Mouse (Mus musculus) intestine, postnatal 0 days (tissue): Measurements from ENCODE around the gene Snx3. TPM values are rescaled to one million over a fixed set of nuclear protein-coding genes. Genes with fewer than 3 reads are reported as not detected.
A peak's percentile ranks its signal among the peaks of the same experiment; 100 is the strongest.

Experiments used
- ATAC-seq: fragments of 200-750 bp; cut with Nextera tagmentation; 2 replicates; pipeline ENCODE4 v1.8.0; 2017; ENCODE audit warnings: mild to moderate bottlenecking, moderate TSS enrichment, moderate library complexity
- H3K27ac ChIP-seq: fragments of 300-500 bp; sonication (generic); 2 replicates; pipeline ENCODE4 v1.5.1; 2014; ENCODE audit warnings: mild to moderate bottlenecking, low read depth, low read length, moderate library complexity
- H3K27me3 ChIP-seq: fragments of 300-500 bp; sonication (generic); replicated peaks from 2 replicates; pipeline ENCODE4 v1.6.1; 2014; ENCODE audit warnings: low read length, mixed read lengths; ENCODE audit not compliant: control insufficient read depth, insufficient read depth
- H3K36me3 ChIP-seq: fragments of 300-500 bp; sonication (generic); 2 replicates; pipeline ENCODE4 v1.6.1; 2014; ENCODE audit warnings: mild to moderate bottlenecking, moderate library complexity; ENCODE audit not compliant: control insufficient read depth, insufficient read depth
- H3K4me1 ChIP-seq: fragments of 300-500 bp; sonication (generic); replicated peaks from 2 replicates; pipeline ENCODE4 v1.6.1; 2014; ENCODE audit warnings: antibody characterized with exemption, low read length, mixed read lengths; ENCODE audit not compliant: control insufficient read depth, insufficient read depth
- H3K4me2 ChIP-seq: fragments of 300-500 bp; sonication (generic); replicated peaks from 2 replicates; pipeline ENCODE4 v1.6.1; 2014; ENCODE audit warnings: low read depth, mild to moderate bottlenecking, moderate library complexity
- H3K4me3 ChIP-seq: fragments of 300-500 bp; sonication (generic); 2 replicates; pipeline ENCODE4 v1.5.1; 2014; ENCODE audit warnings: low read depth, low read length
- H3K9ac ChIP-seq: fragments of 300-500 bp; sonication (generic); 2 replicates; pipeline ENCODE4 v1.6.1; 2014; ENCODE audit warnings: mild to moderate bottlenecking, low read depth, low read length
- H3K9me3 ChIP-seq: fragments of 300-500 bp; sonication (generic); 2 replicates; pipeline ENCODE4 v1.6.1; 2016; ENCODE audit warnings: mixed run types; ENCODE audit not compliant: control insufficient read depth
- CTCF ChIP-seq: sonication (generic); IDR thresholded peaks from 2 replicates; pipeline ENCODE4 v1.5.1; 2016; ENCODE audit warnings: low read depth, mild to moderate bottlenecking, control low read depth, antibody characterized with exemption, moderate library complexity
- WGBS: fragments of 180-500 bp; shearing (Covaris S2); extraction: QIAGEN DNeasy Blood & Tissue Kit; methylation state at CpG from one replicate; pipeline ENCODE4 v1.1.7; 2014; 5-methylcytosine and 5-hydroxymethylcytosine counted together
- polyA plus RNA-seq: library from polyadenylated mRNA; unstranded; fragments of >200 nt; fragmentation: Nextera tagmentation; extraction: Ambion mirVana; gene quantifications from 2 replicates; pipeline ENCODE4 v1.2.1, GENCODE M21; 2015

Snx3 gene
- polyA plus RNA-seq, 1 experiment from 2014 or later, result 615 TPM

DNA sequence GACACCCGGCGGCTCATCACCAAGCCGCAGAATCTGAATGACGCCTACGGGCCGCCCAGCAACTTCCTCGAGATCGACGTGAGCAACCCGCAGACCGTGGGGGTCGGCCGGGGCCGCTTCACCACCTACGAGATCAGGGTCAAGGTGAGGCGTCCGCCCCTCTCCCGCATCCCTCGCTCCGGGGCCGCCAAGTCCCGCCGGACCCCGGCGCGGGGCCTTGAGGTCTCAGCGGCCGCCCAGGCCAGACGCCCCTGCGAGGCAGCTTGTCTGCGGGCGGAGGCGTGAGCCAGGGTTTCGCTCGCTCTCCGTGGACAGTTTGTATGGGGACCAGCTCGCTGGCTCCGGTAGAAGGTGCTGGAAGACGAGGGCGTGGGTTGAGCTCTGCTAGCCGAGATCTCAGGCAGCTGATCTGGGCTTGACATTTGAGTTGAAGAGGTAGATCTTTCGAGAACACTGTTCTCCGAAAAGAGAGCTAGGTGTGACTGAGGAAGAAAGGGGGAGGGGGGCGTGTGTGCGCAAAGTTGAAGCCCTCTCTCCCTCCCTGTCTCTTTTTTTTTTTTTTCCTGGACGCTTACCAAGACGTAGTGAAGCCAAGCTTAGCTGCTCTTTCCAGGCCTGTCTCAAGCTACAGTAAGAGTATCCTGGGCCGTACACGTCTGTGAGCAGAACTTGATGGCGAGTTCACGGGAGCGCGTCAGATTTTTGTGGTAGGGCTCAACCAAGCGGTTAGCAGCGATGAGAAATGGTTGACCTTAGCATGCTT lies 700 bp downstream of the Snx3 start:
- Histone ChIP-seq H3K4me3 (peak overlapping the region; percentile 79), H3K36me3 (no peaks in the 10 kb centered on the region), H3K4me2 (peak overlapping the region; percentile 76), H3K27me3 (no peaks in the 10 kb centered on the region), H3K9ac (peak overlapping the region; percentile 92), H3K9me3 (no peaks in the 10 kb centered on the region), H3K27ac (peak overlapping the region; percentile 98), H3K4me1 (no peaks in the 10 kb centered on the region)
- TF ChIP-seq CTCF, result 0 out of 2 replicates have a peak, but pooled peaks have one; percentile 4
- under 1% methylated on average over 54 of the region's 55 CpGs for WGBS
- ATAC-seq, result peak; percentile 27

DNA sequence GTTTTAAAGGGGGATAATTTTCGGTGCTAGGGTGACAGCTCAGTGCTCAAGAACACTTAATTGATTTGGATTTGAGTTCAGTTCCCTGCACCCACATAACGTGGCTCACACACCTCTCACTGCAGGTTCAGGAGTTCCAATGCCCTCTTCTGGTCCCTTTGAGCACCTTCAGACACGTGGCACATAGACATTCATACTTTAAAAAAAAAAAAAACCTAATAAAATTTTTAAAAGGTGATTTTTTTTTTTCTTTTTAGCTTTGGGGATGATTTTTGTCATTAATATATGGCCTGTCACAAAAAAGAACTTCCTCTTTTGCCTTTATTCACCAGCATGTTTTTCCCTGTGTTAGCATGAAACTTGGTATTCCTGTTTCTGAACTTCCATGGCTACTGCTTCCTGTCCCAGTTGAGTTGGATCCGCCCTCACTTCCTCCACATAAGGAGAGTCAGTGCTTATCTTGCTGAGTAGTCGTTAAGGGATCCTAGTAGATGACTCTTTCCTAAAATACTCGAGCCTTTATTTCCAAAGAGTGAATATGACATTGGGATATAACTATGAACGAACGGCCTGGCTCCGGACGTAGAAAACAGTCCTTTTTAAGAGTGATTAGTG lies 2.4 kb downstream of the Snx3 start:
- WGBS, result 75% methylated on average over 10 of the region's 10 CpGs
- H3K36me3 ChIP-seq, result 0 out of 2 replicates have a peak, but pooled peaks cover 6% of the 10 kb centered on the region
- peak; percentile 47 for TF ChIP-seq CTCF
- H3K9ac ChIP-seq, result no peak overlapping the region
- peak overlapping the region; percentile 76 for H3K4me2 ChIP-seq
- H3K27ac ChIP-seq, result no peak overlapping the region
- ATAC-seq, result no peak
- no peaks in the 10 kb centered on the region for H3K27me3 ChIP-seq
- H3K9me3 ChIP-seq, result no peaks in the 10 kb centered on the region
- H3K4me3 ChIP-seq, result no peak overlapping the region
- H3K4me1 ChIP-seq, result no peaks in the 10 kb centered on the region

DNA sequence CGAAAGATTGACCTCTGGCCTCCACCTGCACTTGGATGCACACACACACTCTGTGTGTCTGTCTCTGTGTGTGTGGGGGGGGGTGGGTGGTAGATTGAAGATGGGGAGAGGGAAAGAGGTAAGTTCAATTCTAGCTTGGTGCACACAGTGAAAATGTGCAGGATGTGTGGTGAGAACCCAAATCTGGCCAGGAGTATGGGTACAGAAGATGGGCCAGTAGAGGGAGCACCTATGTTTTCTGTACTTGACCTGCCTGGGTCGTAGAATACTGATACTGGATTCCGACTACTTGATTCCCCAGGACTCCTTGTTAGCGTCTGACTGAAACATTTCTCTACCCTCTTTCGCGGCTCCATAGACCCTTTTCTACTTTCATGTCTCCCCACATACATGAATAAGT lies 8.3 kb downstream of the Snx3 start:
- ATAC-seq, result no peak
- TF ChIP-seq CTCF, result peak; percentile 50
- Histone ChIP-seq H3K9me3 (no peaks in the 10 kb centered on the region), H3K27ac (no peak overlapping the region), H3K36me3 (0 out of 2 replicates have a peak, but pooled peaks cover 6% of the 10 kb centered on the region), H3K4me3 (no peak overlapping the region), H3K4me1 (no peaks in the 10 kb centered on the region), H3K9ac (no peak overlapping the region), H3K27me3 (no peaks in the 10 kb centered on the region), H3K4me2 (no peak overlapping the region)
- WGBS, result 72% methylated on average over 6 of the region's 6 CpGs

DNA sequence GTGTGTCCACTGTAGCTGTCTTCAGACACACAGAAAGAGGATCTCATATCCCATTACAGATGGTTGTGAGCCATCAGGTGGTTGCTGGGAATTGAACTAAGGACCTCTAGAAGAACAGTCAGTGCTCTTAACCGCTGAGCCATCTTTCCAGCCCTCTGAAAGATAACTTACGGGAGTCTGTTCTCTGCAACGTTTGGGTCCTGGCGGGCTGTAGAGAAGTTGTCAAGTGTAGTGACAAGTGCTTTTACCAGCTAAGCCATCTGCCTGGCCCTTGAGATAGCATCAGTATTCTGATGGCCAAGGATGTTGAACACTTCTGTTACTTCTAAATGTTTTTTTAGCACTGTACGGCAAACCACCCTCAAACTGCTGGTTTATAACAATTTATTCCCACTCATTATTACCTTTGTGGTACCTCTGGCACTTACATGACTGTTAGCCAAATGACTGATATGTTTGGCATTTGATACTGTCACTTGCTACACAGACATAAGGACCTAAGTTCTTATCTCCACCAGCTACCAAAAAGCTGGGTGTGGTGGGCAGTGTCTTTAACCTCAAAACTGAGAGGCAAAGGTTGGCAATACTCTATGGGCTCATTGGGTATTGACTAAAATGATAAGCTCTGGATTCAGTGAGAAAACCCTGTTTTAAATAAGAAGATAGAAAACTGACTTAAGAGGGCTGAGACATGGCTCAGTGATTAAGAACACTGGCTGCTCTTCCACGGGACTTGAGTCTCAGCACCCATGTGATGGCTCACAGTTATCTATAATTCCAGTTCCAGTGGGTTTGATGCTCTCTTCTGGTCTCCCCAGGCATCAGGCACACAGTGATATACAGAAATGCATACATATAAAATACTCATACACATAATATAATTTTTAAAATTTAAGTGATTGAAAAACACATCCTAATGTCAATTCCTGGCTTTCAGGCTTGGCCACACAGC lies 9.6 kb downstream of the Snx3 start:
- ATAC-seq, result no peak
- Histone ChIP-seq H3K36me3 (0 out of 2 replicates have a peak, but pooled peaks cover 6% of the 10 kb centered on the region), H3K27me3 (no peaks in the 10 kb centered on the region), H3K27ac (no peak overlapping the region), H3K9me3 (no peaks in the 10 kb centered on the region), H3K4me2 (no peak overlapping the region), H3K4me3 (no peak overlapping the region), H3K4me1 (no peaks in the 10 kb centered on the region), H3K9ac (no peak overlapping the region)
- no peak for TF ChIP-seq CTCF
- 89% methylated on average over 6 of the region's 6 CpGs for WGBS

- no peaks in the 10 kb centered on the region for H3K36me3 ChIP-seq
- peak; percentile 45 for TF ChIP-seq CTCF
- no peak overlapping the region for H3K27ac ChIP-seq
- H3K9ac ChIP-seq, result no peak overlapping the region
- no peaks in the 10 kb centered on the region for H3K4me1 ChIP-seq
- H3K9me3 ChIP-seq, result no peaks in the 10 kb centered on the region
- H3K4me2 ChIP-seq, result no peak overlapping the region
- H3K4me3 ChIP-seq, result no peak overlapping the region
- H3K27me3 ChIP-seq, result no peaks in the 10 kb centered on the region
- ATAC-seq, result no peak
Measured at GRCm38 (mm10) chr10:42514125-42514524, 12.3 kb downstream of the Snx3 start.

DNA sequence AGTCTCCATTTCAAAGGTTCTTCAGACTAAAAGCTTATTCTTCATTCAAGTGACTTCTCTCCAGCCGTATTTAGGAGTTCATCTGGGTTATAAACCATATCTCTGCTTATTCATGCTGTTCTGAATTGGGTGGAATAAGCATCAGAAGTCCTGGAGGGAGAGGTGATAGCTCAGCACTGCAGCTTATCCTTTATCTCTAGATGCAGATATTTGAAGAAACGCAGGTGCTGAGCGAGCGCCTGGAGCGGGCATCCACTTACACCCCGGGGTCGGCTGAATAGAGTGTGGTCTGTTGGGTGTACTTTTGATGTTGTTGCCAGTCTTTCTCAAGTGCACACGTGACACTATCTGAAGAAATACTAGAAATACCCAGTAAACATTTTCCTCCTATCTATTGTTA lies 16.5 kb downstream of the Snx3 start:
- TF ChIP-seq CTCF, result no peak
- WGBS, result 70% methylated on average over 8 of the region's 8 CpGs
- H3K9ac ChIP-seq, result no peak overlapping the region
- H3K27ac ChIP-seq, result no peak overlapping the region
- H3K9me3 ChIP-seq, result no peaks in the 10 kb centered on the region
- 0 out of 2 replicates have a peak, but pooled peaks cover 4% of the 10 kb centered on the region for H3K4me1 ChIP-seq
- no peaks in the 10 kb centered on the region for H3K27me3 ChIP-seq
- ATAC-seq, result no peak
- H3K36me3 ChIP-seq, result no peaks in the 10 kb centered on the region
- H3K4me2 ChIP-seq, result no peak overlapping the region
- no peak overlapping the region for H3K4me3 ChIP-seq
